Mouse (Mus musculus) CD4-positive naive resting alpha-beta T cell, adult 57 days (primary cell): ENCODE measurements around the gene Hist2h4. TPM values are rescaled to one million over a fixed set of nuclear protein-coding genes. Genes with fewer than 3 reads are reported as not detected.

Source experiments
- total RNA-seq: library from RNA; stranded (reverse); gene quantifications from one replicate; pipeline ENCODE4 v1.2.4, GENCODE M21; 2023

Gene Hist2h4
- total RNA-seq: 40.0 TPM

DNA sequence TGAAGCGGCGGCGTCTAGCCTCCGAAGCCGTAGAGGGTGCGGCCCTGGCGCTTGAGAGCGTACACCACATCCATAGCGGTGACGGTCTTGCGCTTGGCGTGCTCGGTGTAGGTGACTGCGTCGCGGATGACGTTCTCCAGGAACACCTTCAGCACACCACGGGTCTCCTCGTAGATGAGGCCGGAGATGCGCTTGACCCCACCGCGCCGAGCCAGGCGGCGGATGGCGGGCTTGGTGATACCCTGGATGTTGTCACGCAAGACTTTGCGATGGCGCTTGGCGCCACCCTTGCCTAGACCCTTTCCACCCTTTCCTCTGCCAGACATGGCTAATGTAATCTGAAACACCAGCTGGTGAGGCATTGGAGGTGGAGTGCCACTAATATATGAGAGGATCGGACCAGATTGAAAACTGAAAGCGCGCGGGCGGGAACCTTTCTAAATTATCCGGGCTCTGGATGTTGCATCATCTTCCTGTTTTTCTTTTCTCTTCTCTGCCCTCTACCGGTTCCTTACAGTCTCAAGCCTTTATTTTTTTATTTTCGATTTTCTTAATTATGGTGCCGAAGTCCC lies at the start of gene Hist2h4:
TSS of gene Hist2h4 (minus strand) at position 333 of the 572 bp plus-strand sequence.

DNA sequence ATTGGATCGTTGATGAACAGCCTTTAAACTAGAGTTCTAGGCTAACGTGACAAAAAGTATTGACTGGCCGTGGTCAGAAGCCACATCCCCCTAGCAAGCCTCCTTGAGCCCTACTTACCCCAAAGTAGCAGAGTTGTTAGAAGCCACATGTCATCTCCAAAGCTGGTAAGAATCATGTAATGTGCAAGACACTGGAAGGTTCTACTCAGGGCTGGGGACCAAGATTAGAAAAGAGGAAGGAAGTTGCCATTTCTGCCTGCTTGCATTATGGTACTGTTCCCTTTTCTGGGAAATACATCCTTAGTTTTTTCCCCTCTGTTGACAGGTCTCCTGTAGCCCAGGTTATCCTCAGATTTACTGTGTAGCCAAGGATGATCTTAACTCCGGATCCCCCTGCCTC lies 30.7 kb upstream of the Hist2h4 start, which contains the start of gene Fcgr1:
TSS of gene Fcgr1 (minus strand) at position 183 of the 400 bp plus-strand sequence.

DNA sequence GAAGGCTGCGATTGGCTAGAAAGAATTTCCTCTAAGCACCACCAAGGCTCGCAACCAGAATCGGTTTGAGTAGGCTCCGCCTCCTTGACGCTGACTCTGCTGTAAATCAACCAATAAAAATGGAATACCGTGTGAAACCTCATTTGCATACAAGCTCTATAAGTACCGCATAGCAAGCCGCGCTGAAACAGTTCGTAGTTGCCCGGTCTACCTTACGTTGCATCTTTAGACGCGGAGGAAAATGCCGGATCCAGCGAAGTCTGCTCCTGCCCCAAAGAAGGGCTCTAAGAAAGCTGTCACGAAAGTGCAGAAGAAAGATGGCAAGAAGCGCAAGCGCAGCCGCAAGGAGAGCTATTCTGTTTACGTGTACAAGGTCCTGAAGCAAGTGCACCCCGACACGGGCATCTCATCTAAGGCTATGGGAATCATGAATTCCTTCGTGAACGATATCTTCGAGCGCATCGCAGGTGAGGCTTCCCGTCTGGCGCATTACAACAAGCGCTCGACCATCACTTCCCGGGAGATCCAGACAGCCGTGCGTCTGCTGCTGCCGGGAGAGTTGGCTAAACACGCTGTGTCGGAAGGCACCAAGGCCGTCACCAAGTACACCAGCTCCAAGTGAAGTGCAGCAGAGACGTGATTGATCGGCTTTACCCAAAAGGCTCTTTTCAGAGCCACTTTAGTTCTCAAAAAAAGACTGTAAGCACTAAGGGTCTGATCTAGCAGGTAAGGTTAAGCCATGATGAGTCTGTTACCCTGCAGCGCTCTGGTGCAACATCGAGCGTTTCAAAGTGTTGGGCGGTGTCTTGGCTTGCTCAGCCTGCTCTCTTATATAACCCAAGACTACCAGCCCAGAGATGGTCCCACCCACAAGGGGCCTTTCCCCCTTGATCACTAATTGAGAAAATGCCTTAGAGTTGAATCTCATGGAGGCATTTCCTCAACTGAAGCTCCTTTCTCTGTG lies 6.7 kb upstream of the Hist2h4 start, which contains the start of gene Hist2h2bb:
TSS of gene Hist2h2bb (plus strand) at position 242 of the 964 bp plus-strand sequence.

DNA sequence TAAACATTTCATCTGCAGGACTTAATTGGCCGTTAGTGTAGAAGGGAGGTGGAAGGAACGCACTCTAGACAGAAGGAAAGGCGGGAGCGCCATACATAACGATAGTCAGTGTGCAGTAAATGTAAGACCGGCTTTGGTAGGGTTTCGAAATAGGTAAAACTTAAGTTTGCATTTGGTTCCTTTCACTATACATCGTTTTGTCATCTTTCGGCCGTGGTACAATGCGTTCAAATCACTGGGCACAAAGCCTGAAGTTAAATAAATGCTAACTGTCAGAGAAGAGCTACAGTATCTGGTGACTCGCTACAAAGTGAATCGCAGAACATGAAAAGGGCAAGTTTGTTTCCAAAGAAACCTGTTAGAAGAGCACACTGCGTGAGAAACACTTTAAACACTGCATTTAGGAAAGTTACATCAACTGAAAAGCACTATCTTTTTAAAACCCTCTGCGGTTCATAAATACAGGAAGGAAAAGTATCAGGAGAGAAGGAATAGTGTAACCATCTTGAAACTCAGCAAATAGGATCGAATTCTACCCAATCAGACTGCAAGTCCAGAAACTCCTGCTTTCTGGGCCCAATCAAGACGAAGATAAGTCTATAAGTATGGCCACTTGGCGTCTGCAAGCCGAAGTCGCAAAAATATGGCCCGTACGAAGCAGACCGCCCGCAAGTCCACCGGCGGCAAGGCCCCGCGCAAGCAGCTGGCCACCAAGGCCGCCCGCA lies 5.1 kb upstream of the Hist2h4 start, which contains the start of gene Hist2h3b:
TSS of gene Hist2h3b (plus strand) at position 604 of the 725 bp plus-strand sequence.

DNA sequence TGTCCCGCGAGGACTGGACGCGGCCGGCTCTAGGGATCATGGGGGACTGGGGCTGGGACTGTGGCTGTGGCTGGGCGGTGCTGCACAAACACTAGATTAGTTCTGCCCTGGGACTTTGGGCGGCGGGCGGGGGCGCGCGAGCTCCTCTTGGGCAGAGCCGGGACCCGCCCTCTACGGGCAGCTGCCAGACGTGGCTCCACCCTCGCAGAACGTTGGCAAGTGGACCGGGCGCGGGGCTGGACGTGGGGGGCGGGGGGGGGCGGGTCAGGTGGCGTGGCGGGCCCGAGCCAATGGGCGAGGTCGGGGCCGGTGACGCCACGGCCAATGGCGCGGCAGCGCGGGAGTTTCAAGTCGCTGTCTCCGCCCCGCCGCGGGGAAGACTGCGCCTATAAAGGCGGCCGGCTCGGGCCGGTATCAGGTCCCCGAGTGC lies 16.7 kb downstream of the Hist2h4 start, which contains the start of gene Hist2h3c1:
TSS of gene Hist2h3c1 (plus strand) at position 259 of the 430 bp plus-strand sequence.

DNA sequence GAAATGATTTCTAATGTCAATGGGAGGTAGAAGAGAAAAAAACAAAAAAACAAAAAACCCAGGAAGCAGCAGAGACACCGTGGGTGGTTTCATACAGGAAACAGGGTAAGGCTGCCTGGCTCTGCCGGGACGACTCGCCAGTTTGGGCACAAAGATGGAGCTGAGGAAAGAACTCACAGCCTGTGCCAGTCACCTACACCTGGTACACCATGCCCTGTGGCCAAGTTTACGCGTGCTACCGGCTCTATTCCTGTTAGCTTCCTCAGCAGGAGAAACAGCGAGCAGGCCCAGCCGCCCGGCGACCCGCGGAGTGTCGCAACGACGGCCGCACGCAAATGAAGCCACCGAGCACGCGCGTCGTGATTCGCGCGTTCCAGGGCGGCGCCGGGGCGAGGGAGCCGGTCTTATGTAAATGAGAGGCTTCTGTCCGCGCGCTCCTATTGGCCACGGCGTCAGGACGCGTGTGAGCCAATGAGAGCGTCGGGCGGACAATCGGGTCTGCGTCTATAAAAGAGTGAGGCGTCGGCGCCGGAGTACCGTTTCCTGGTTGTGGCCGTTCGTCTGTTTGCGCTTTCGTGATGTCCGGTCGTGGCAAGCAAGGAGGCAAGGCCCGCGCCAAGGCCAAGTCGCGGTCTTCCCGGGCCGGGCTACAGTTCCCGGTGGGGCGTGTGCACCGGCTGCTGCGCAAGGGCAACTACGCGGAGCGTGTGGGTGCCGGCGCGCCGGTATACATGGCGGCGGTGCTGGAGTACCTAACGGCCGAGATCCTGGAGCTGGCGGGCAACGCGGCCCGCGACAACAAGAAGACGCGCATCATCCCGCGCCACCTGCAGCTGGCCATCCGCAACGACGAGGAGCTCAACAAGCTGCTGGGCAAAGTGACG lies 17.9 kb downstream of the Hist2h4 start, which contains the start of gene Hist2h2aa1:
TSS of gene Hist2h2aa1 (plus strand) at position 495 of the 884 bp plus-strand sequence.

DNA sequence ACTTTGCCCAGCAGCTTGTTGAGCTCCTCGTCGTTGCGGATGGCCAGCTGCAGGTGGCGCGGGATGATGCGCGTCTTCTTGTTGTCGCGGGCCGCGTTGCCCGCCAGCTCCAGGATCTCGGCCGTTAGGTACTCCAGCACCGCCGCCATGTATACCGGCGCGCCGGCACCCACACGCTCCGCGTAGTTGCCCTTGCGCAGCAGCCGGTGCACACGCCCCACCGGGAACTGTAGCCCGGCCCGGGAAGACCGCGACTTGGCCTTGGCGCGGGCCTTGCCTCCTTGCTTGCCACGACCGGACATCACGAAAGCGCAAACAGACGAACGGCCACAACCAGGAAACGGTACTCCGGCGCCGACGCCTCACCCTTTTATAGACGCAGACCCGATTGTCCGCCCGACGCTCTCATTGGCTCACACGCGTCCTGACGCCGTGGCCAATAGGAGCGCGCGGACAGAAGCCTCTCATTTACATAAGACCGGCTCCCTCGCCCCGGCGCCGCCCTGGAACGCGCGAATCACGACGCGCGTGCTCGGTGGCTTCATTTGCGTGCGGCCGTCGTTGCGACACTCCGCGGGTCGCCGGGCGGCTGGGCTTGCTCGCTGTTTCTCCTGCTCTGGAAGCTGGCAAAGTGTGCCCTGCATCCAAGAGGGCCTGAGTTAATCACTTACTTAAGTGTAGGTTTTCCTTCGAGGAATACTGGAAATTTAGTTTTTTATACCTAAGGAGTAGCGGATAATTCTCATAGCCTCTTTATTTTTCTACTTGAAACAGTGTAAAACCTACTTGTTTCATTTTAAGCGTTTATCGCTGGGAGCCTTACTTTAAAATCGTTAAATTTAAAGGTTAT lies 22.9 kb downstream of the Hist2h4 start, which contains the start of gene Hist2h2aa2:
TSS of gene Hist2h2aa2 (minus strand) at position 328 of the 850 bp plus-strand sequence.

DNA sequence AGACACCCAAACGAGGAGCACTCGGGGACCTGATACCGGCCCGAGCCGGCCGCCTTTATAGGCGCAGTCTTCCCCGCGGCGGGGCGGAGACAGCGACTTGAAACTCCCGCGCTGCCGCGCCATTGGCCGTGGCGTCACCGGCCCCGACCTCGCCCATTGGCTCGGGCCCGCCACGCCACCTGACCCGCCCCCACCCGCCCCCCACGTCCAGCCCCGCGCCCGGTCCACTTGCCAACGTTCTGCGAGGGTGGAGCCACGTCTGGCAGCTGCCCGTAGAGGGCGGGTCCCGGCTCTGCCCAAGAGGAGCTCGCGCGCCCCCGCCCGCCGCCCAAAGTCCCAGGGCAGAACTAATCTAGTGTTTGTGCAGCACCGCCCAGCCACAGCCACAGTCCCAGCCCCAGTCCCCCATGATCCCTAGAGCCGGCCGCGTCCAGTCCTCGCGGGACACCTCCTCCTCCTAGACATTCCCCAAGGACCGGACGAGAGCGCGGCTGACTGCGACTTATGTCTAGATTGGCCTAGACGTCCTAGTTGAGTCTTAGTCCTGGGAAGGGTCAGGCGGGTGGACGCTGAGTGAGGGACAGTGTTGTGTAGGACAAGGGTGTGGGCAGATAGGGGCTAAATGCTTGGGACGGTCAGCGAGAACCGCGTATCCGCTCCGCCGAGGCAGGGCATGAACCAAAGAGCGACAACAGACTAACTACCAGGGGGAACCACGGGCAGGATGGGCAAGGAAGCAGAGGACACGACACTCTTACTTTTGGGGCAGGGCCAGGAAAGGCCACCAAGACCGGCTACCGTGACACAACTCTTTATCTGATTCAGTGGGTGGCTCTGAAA lies 23.9 kb downstream of the Hist2h4 start, which contains the start of gene Hist2h3c2:
TSS of gene Hist2h3c2 (minus strand) at position 174 of the 840 bp plus-strand sequence.

DNA sequence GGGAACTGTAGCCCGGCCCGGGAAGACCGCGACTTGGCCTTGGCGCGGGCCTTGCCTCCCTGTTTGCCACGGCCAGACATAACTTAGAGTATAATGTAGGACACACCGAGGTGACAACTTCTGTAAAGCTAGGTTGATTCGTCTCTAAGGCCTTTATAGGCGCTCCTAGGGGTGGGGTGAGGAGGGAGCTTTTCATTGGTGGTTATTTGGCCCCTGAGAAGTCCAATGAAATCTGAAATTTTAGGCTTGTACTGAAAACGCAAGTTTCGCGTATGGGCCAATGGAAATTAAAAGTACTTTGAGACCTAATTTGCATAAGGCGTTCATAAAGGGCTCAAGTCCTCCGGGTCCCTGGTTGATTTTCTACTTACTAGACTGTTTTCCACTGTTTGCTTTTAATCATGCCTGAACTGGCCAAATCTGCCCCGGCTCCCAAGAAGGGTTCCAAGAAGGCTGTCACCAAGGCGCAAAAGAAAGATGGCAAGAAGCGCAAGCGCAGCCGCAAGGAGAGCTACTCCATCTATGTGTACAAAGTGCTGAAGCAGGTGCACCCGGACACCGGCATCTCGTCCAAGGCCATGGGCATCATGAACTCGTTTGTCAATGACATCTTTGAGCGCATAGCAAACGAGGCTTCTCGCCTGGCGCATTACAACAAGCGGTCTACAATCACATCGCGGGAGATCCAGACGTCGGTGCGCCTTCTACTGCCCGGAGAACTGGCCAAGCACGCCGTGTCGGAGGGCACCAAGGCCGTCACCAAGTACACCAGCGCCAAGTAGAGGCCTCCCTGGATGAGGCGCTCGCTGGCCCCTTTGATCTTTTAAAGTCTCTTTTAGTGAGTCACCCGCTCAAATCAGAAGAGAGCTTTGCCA lies 42.1 kb downstream of the Hist2h4 start, which contains the start of the genes Hist2h2ac and Hist2h2be:
TSS of gene Hist2h2ac (minus strand) at position 116 of the 875 bp plus-strand sequence.
TSS of gene Hist2h2be (plus strand) at position 355 of the 875 bp plus-strand sequence.

DNA sequence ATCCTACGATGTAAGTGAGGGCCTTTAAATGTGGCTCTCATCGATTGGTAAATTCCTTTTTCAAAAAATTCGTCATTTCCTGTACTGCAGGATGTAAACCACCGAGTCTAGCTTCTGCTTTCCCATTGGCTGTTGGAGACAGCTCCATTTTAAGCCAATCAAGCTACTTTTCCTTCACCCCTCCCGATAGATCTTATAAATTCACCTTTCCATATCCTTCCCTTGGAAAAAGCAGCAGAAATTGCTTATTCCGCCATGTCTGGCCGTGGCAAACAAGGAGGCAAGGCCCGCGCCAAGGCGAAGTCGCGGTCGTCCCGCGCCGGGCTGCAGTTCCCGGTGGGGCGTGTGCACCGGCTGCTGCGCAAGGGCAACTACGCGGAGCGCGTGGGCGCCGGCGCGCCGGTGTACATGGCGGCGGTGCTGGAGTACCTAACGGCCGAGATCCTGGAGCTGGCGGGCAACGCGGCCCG lies 43.4 kb downstream of the Hist2h4 start, which contains the start of the genes Bola1 and Hist2h2ab:
TSS of gene Bola1 (minus strand) at position 49 of the 470 bp plus-strand sequence.
TSS of gene Hist2h2ab (plus strand) at position 205 of the 470 bp plus-strand sequence.

Other genes starting within 250 kb of the Hist2h4 start
- gene Vps45, start 204.8 kb downstream of the Hist2h4 start, total RNA-seq: 15.1 TPM
- gene Otud7b, start 158.8 kb downstream of the Hist2h4 start, total RNA-seq: 20.8 TPM
- 0.74 TPM for gene Mtmr11, start 101.3 kb downstream of the Hist2h4 start, total RNA-seq
- gene Sf3b4, start 91.0 kb downstream of the Hist2h4 start, total RNA-seq: 80.5 TPM
- gene Sv2a, start 82.2 kb downstream of the Hist2h4 start, total RNA-seq: 5.0 TPM
- 11.2 TPM for gene Bola1, start 43.6 kb downstream of the Hist2h4 start, total RNA-seq
- gene Hist2h2ab, start 43.4 kb downstream of the Hist2h4 start, total RNA-seq: 7.9 TPM
- gene Hist2h2ac, start 42.4 kb downstream of the Hist2h4 start, total RNA-seq: 55.5 TPM
- gene Hist2h2be, start 42.2 kb downstream of the Hist2h4 start, total RNA-seq: 2.7 TPM
- 1.7 TPM for gene Hist2h3c2, start 24.2 kb downstream of the Hist2h4 start, total RNA-seq
- gene Hist2h2aa2, start 23.0 kb downstream of the Hist2h4 start, total RNA-seq: 319 TPM
- 4.3 TPM for gene Hist2h2aa1, start 17.8 kb downstream of the Hist2h4 start, total RNA-seq
- not detected for gene Hist2h3c1, start 16.6 kb downstream of the Hist2h4 start, total RNA-seq
- 57.8 TPM for gene Hist2h3b, start 5.3 kb upstream of the Hist2h4 start, total RNA-seq
- 143 TPM for gene Hist2h2bb, start 6.4 kb upstream of the Hist2h4 start, total RNA-seq
- 0.77 TPM for gene Fcgr1, start 30.7 kb upstream of the Hist2h4 start, total RNA-seq
- gene BC107364, start 189.0 kb upstream of the Hist2h4 start, total RNA-seq: not detected